Mouse (Mus musculus): ENCODE results near the gene Mylk3. TPM values are rescaled to one million over a fixed set of nuclear protein-coding genes. Genes with fewer than 3 reads are reported as not detected.
A peak's percentile ranks its signal among the peaks of the same experiment; 100 is the strongest.

Mylk3 gene
- total RNA-seq, 1 experiment, result 0.22 TPM

DNA sequence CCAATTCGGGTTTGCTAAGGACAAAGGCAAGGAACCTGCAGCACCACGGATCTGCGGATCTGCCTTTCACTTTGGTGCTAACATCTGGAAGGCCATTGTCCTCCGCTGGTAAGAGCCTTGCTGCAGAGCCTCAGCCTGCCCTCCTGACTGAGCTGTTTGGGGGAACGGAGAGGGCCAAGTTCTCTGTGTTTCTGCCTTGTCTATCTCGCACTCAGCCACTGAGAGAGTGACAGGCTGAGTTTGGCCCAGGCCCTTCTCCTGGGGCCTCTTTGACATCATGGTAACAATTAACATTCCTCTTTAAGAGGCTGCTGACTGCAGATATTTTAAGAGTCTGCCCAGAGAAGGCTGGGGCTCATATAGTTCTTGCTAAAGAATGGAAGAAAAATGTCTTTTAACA lies 21.0 kb downstream of the Mylk3 start:
- Histone ChIP-seq H3K4me3 (ENCODE audit: insufficient read depth in 1 of 2, low read depth in 1 of 2, low read length in 2 of 2, poor library complexity in 1 of 2, severe bottlenecking in 1 of 2) (peak overlapping the region in 1 of 2 experiments; percentile 10; a peak in 1 of 4 replicates), H3K27ac (ENCODE audit: insufficient read depth, low read depth, low read length, poor library complexity, severe bottlenecking) (no peak overlapping the region), H3K4me1 (ENCODE audit: control insufficient read depth in 2 of 2, insufficient read depth in 2 of 2, low read length in 2 of 2, poor library complexity in 1 of 2) (no peaks in the 10 kb centered on the region), H3K9me3 (ENCODE audit: control insufficient read depth, insufficient read depth, low read depth, low read length) (no peaks in the 10 kb centered on the region), H3K9ac (ENCODE audit: insufficient read depth, low read depth, low read length, poor library complexity, severe bottlenecking) (no peak overlapping the region), H3K36me3 (ENCODE audit: control insufficient read depth, insufficient read depth, low read length, poor library complexity, severe bottlenecking) (no peaks in the 10 kb centered on the region)
- in situ Hi-C loops (cut with MboI; ENCODE audit: low sequenced_read_pairs in 2 of 2, unreplicated experiment in 2 of 2), result no loop called here
- TF ChIP-seq ZC3H11A (IDR thresholded peaks at IDR 0.05; ENCODE audit: borderline replicate concordance, low read depth, low read length), result no peak
- no peak for TF ChIP-seq ZNF384 (IDR thresholded peaks at IDR 0.05; ENCODE audit: low read depth, low read length)
- no peak for TF ChIP-seq HCFC1 (IDR thresholded peaks at IDR 0.05; ENCODE audit: borderline replicate concordance, insufficient read depth, low read length)
- no peak for TF ChIP-seq CHD2 (IDR thresholded peaks at IDR 0.05; ENCODE audit: low read depth, low read length)
- no peak for TF ChIP-seq MAFK (IDR thresholded peaks at IDR 0.05; ENCODE audit: insufficient read depth, low read depth, low read length)
- no peak for DNase-seq (ENCODE audit: low read depth, low spot score)

DNA sequence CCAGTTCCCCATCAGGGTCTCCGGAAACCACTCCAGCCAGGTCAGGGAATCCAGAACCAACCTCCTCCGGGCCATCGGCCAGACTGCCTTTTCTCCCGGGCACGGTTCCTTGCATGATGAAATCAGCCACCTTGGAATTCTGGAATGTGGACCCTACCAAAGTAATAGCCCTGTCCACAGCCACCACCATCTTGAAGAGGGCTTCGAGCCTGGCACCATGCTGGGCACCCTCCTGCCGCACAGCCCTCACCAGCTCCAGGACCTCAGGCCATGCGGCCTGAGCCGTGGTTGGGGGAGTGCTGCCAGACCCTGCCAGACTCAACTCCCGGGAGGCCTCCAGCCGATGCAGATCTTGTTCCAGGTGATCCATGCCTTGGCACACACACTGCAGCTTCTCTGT lies 21.5 kb downstream of the Mylk3 start:
- no peak for DNase-seq (ENCODE audit: low read depth, low spot score)
- H3K9ac ChIP-seq (ENCODE audit: insufficient read depth, low read depth, low read length, poor library complexity, severe bottlenecking), result no peak overlapping the region
- in situ Hi-C loops (cut with MboI; ENCODE audit: low sequenced_read_pairs in 2 of 2, unreplicated experiment in 2 of 2), result no loop called here
- TF ChIP-seq ZC3H11A (IDR thresholded peaks at IDR 0.05; ENCODE audit: borderline replicate concordance, low read depth, low read length) (no peak), HCFC1 (IDR thresholded peaks at IDR 0.05; ENCODE audit: borderline replicate concordance, insufficient read depth, low read length) (no peak), CHD2 (IDR thresholded peaks at IDR 0.05; ENCODE audit: low read depth, low read length) (no peak), MAFK (IDR thresholded peaks at IDR 0.05; ENCODE audit: insufficient read depth, low read depth, low read length) (no peak), ZNF384 (IDR thresholded peaks at IDR 0.05; ENCODE audit: low read depth, low read length) (no peak)
- H3K9me3 ChIP-seq (ENCODE audit: control insufficient read depth, insufficient read depth, low read depth, low read length), result no peaks in the 10 kb centered on the region
- H3K36me3 ChIP-seq (ENCODE audit: control insufficient read depth, insufficient read depth, low read length, poor library complexity, severe bottlenecking), result no peaks in the 10 kb centered on the region
- H3K27ac ChIP-seq (ENCODE audit: insufficient read depth, low read depth, low read length, poor library complexity, severe bottlenecking), result no peak overlapping the region
- peak overlapping the region in 1 of 2 experiments; percentile 10; a peak in 1 of 4 replicates for H3K4me3 ChIP-seq (ENCODE audit: insufficient read depth in 1 of 2, low read depth in 1 of 2, low read length in 2 of 2, poor library complexity in 1 of 2, severe bottlenecking in 1 of 2)
- no peaks in the 10 kb centered on the region for H3K4me1 ChIP-seq (ENCODE audit: control insufficient read depth in 2 of 2, insufficient read depth in 2 of 2, low read length in 2 of 2, poor library complexity in 1 of 2)

DNA sequence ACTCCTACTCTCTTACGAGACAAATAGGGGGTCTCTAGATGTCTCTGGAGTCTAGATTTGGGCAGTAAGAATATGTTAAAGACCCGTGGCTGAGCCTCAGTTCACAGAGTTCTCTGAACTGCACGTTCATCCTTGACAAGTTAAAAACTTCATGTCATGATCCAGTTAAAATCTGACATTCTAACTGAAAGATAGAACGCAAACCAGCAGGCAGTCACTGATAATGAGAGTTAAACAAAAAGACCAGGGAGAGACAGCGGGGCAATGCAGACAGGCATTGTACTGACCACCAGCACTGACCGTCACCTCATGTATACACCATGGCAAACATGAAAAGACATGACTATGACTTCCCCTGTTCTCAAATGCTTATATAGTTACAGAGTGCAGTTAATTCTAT lies 22.7 kb downstream of the Mylk3 start:
- Histone ChIP-seq H3K4me1 (ENCODE audit: control insufficient read depth in 2 of 2, insufficient read depth in 2 of 2, low read length in 2 of 2, poor library complexity in 1 of 2) (no peaks in the 10 kb centered on the region), H3K9me3 (ENCODE audit: control insufficient read depth, insufficient read depth, low read depth, low read length) (no peaks in the 10 kb centered on the region), H3K4me3 (ENCODE audit: insufficient read depth in 1 of 2, low read depth in 1 of 2, low read length in 2 of 2, poor library complexity in 1 of 2, severe bottlenecking in 1 of 2) (no peak overlapping the region)

DNA sequence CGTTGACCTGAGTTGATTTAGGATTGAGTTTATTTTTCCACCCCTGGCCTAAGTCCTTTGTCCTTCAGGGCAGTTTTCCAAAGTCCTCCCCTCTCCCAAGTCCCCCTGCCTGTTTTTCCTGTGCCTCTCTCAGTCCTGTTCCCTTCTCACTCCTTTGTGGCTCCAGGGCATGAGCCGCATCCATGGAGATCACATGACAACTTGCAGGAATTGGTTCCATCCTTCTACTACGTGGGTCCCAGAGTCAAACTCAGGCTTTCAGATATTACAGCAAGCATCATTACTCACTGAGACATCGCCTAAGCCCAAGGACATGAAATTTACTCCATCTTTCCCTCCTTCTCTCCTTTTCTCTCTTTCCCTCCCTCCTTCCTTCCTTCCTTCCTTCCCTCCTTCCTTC lies 23.9 kb downstream of the Mylk3 start:
- Histone ChIP-seq H3K4me1 (ENCODE audit: control insufficient read depth in 2 of 2, insufficient read depth in 2 of 2, low read length in 2 of 2, poor library complexity in 1 of 2) (no peaks in the 10 kb centered on the region), H3K4me3 (ENCODE audit: insufficient read depth in 1 of 2, low read depth in 1 of 2, low read length in 2 of 2, poor library complexity in 1 of 2, severe bottlenecking in 1 of 2) (no peak overlapping the region), H3K9me3 (ENCODE audit: control insufficient read depth, insufficient read depth, low read depth, low read length) (no peaks in the 10 kb centered on the region), H3K36me3 (ENCODE audit: control insufficient read depth, insufficient read depth, low read length, poor library complexity, severe bottlenecking) (no peaks in the 10 kb centered on the region), H3K27ac (ENCODE audit: insufficient read depth, low read depth, low read length, poor library complexity, severe bottlenecking) (no peak overlapping the region), H3K9ac (ENCODE audit: insufficient read depth, low read depth, low read length, poor library complexity, severe bottlenecking) (no peak overlapping the region)
- in situ Hi-C loops (cut with MboI; ENCODE audit: low sequenced_read_pairs in 2 of 2, unreplicated experiment in 2 of 2), result no loop called here
- TF ChIP-seq ZC3H11A (IDR thresholded peaks at IDR 0.05; ENCODE audit: borderline replicate concordance, low read depth, low read length), result no peak
- TF ChIP-seq CHD2 (IDR thresholded peaks at IDR 0.05; ENCODE audit: low read depth, low read length), result no peak
- no peak for TF ChIP-seq ZNF384 (IDR thresholded peaks at IDR 0.05; ENCODE audit: low read depth, low read length)
- TF ChIP-seq HCFC1 (IDR thresholded peaks at IDR 0.05; ENCODE audit: borderline replicate concordance, insufficient read depth, low read length), result no peak
- TF ChIP-seq MAFK (IDR thresholded peaks at IDR 0.05; ENCODE audit: insufficient read depth, low read depth, low read length), result no peak
- no peak for DNase-seq (ENCODE audit: low read depth, low spot score)

More for the DNA sequence above, 22.7 kb downstream of the Mylk3 start:
- DNase-seq (ENCODE audit: low read depth, low spot score), result no peak
- no peak overlapping the region for H3K27ac ChIP-seq (ENCODE audit: insufficient read depth, low read depth, low read length, poor library complexity, severe bottlenecking)
- TF ChIP-seq CHD2 (IDR thresholded peaks at IDR 0.05; ENCODE audit: low read depth, low read length) (no peak), ZC3H11A (IDR thresholded peaks at IDR 0.05; ENCODE audit: borderline replicate concordance, low read depth, low read length) (no peak), HCFC1 (IDR thresholded peaks at IDR 0.05; ENCODE audit: borderline replicate concordance, insufficient read depth, low read length) (no peak), ZNF384 (IDR thresholded peaks at IDR 0.05; ENCODE audit: low read depth, low read length) (no peak), MAFK (IDR thresholded peaks at IDR 0.05; ENCODE audit: insufficient read depth, low read depth, low read length) (no peak)
- in situ Hi-C loops (cut with MboI; ENCODE audit: low sequenced_read_pairs in 2 of 2, unreplicated experiment in 2 of 2), result no loop called here
- no peaks in the 10 kb centered on the region for H3K36me3 ChIP-seq (ENCODE audit: control insufficient read depth, insufficient read depth, low read length, poor library complexity, severe bottlenecking)
- no peak overlapping the region for H3K9ac ChIP-seq (ENCODE audit: insufficient read depth, low read depth, low read length, poor library complexity, severe bottlenecking)

DNA sequence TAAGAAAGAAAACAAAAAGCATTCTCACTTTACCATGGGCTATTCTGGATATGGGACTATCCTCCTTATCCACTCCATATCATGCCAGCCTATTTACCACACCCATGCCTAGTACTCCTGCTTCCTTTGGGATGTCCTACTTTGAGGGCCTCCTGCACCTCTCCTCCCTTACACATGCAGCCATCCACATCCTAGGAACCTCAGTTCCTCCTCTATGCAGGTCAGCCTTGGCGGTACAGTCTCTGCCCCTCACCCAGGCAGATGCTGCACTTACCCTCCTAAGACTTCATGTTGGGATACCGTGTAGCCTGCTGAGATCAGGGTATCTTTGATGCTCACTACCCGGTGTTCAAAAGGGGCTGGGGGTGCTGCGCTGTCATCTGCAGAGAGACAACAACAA lies 32.9 kb downstream of the Mylk3 start:
- no peaks in the 10 kb centered on the region for H3K9me3 ChIP-seq (ENCODE audit: control insufficient read depth, insufficient read depth, low read depth, low read length)
- H3K36me3 ChIP-seq (ENCODE audit: control insufficient read depth, insufficient read depth, low read length, poor library complexity, severe bottlenecking), result no peaks in the 10 kb centered on the region
- H3K4me1 ChIP-seq (ENCODE audit: control insufficient read depth in 2 of 2, insufficient read depth in 2 of 2, low read length in 2 of 2, poor library complexity in 1 of 2), result no peaks in the 10 kb centered on the region
- in situ Hi-C loops (cut with MboI; ENCODE audit: low sequenced_read_pairs in 2 of 2, unreplicated experiment in 2 of 2), result no loop called here
- H3K4me3 ChIP-seq (ENCODE audit: insufficient read depth in 1 of 2, low read depth in 1 of 2, low read length in 2 of 2, poor library complexity in 1 of 2, severe bottlenecking in 1 of 2), result no peak overlapping the region
- DNase-seq (ENCODE audit: low read depth, low spot score), result no peak
- TF ChIP-seq HCFC1 (IDR thresholded peaks at IDR 0.05; ENCODE audit: borderline replicate concordance, insufficient read depth, low read length) (no peak), ZC3H11A (IDR thresholded peaks at IDR 0.05; ENCODE audit: borderline replicate concordance, low read depth, low read length) (no peak), ZNF384 (IDR thresholded peaks at IDR 0.05; ENCODE audit: low read depth, low read length) (no peak), MAFK (IDR thresholded peaks at IDR 0.05; ENCODE audit: insufficient read depth, low read depth, low read length) (no peak), CHD2 (IDR thresholded peaks at IDR 0.05; ENCODE audit: low read depth, low read length) (no peak)
- H3K9ac ChIP-seq (ENCODE audit: insufficient read depth, low read depth, low read length, poor library complexity, severe bottlenecking), result no peak overlapping the region
- H3K27ac ChIP-seq (ENCODE audit: insufficient read depth, low read depth, low read length, poor library complexity, severe bottlenecking), result no peak overlapping the region
